Mouse (Mus musculus): ENCODE measurements around the gene Prx.

Prx gene

DNA sequence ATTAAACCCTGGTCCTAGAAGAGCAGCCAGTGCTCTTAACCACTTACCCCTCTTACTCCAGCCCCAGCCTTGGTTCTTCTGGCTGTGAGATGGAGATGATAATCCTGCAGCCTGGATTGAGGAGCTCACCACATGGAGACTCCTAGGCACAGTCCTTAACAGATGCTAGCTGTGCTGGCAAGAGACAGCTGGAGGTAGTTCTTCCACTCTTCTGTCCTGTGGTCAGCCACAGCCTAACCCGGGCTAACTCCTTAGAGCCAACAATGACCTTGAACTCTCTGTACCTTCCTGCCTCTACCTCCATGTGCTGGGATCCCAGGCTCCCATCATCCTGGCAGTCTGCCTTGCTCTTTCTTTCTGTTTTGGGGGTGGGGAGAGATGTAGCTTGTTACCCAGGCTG lies 61.9 kb downstream of the Prx start:
- no peak for DNase-seq (ENCODE audit: low spot score)

Measured in ovary, postnatal 14 days (tissue).